Mouse (Mus musculus) E14TG2a.4 (cell line): ENCODE measurements around the gene Cxcl12.

ENCODE experiments used
- CTCF ChIP-seq: conservative IDR thresholded peaks from 2 replicates; pipeline ENCODE4 v1.5.1; 2014; ENCODE audit warnings: low read length
- NANOG ChIP-seq: IDR thresholded peaks from 2 replicates; pipeline ENCODE4 v1.6.1; 2014; ENCODE audit warnings: borderline replicate concordance, low read length, mixed read lengths
- POU5F1 ChIP-seq: IDR thresholded peaks from 2 replicates; pipeline ENCODE4 v1.6.1; 2014; ENCODE audit warnings: low read length, borderline replicate concordance

- TF ChIP-seq CTCF = no peak
- no peak for TF ChIP-seq NANOG
- no peak for TF ChIP-seq POU5F1
Observed at GRCm38 (mm10) chr6:117134526-117134925, 33.8 kb upstream of the Cxcl12 start.
